Mouse (Mus musculus) Patski (cell line): Measurements from ENCODE around the gene Twf1. TPM values are rescaled to one million over a fixed set of nuclear protein-coding genes. Genes with fewer than 3 reads are reported as not detected.

Experiments
- ATAC-seq: fragments of 100-300 bp; one replicate; pipeline ENCODE4 v1.8.0; 2021
- CTCF ChIA-PET: fragments of 350-600 bp; sonication (Branson Sonifier 250); formaldehyde crosslinking; loops from one replicate; lab custom pipeline; 2022; ENCODE audit warnings: inconsistent platforms; lab: Charles Lee
- POLR2A ChIA-PET: fragments of 350-600 bp; sonication (Branson Sonifier 250); formaldehyde crosslinking; loops from one replicate; lab custom pipeline; 2022; ENCODE audit warnings: antibody characterized with exemption, inconsistent platforms; lab: Charles Lee
- DNase-seq: peaks from one replicate; pipeline ENCODE4 v3.0.0-alpha.2; 2011; ENCODE audit warnings: low read depth, low spot score
- H3K27me3 ChIP-seq: fragments of 371-371 bp; one replicate; pipeline ENCODE4 v1.5.1; 2021
- CTCF ChIP-seq: fragments of 100-300 bp; IDR thresholded peaks from one replicate; pipeline ENCODE4 v1.5.1; 2021
- in situ Hi-C: fragments of 300-500 bp; cut with MboI; formaldehyde crosslinking; loops from 3 replicates; pipeline ENCODE4 v1.11.1; 2018; ENCODE audit warnings: low pct_unique_long_range_greater_than_20kb, mixed read lengths
- polyA plus RNA-seq: library from polyadenylated mRNA; unstranded; gene quantifications from one replicate; pipeline ENCODE4 v1.2.3, GENCODE M21; 2021

The Twf1 gene
- polyA plus RNA-seq, 1 experiment from 2014 or later = 112 TPM

GRCm38 (mm10) chr15:94602441-94602840 lies 12.8 kb upstream of the Twf1 start:
- ATAC-seq (no peak), DNase-seq (no peak)
- ChIA-PET CTCF (interaction anchor here (1.1 kb wide), 1 partner anchor 45 kb away, joined by 3 read pairs; no protein-coding TSS in a partner anchor), POLR2A (no interaction called here)
- TF ChIP-seq CTCF = no peak
- in situ Hi-C loops = loop anchor here (10.0 kb wide), 1 partner anchor 48 kb away; no protein-coding TSS in a partner anchor
- peaks cover 30% of the 10 kb centered on the region for H3K27me3 ChIP-seq

- H3K27me3 ChIP-seq = peaks cover 30% of the 10 kb centered on the region
- in situ Hi-C loops = loop anchor here (10.0 kb wide), 1 partner anchor 47 kb away; no protein-coding TSS in a partner anchor
- TF ChIP-seq CTCF = peak; percentile 81
- ChIA-PET CTCF (interaction anchor here (0.7 to 1.6 kb wide), 4 partner anchors 40 to 60 kb away, joined by 3 to 7 read pairs (median 3); no protein-coding TSS in a partner anchor), POLR2A (no interaction called here)
- no peak for DNase-seq
- ATAC-seq = peak; percentile 96
Observed at GRCm38 (mm10) chr15:94601339-94601738, 11.7 kb upstream of the Twf1 start.

DNA sequence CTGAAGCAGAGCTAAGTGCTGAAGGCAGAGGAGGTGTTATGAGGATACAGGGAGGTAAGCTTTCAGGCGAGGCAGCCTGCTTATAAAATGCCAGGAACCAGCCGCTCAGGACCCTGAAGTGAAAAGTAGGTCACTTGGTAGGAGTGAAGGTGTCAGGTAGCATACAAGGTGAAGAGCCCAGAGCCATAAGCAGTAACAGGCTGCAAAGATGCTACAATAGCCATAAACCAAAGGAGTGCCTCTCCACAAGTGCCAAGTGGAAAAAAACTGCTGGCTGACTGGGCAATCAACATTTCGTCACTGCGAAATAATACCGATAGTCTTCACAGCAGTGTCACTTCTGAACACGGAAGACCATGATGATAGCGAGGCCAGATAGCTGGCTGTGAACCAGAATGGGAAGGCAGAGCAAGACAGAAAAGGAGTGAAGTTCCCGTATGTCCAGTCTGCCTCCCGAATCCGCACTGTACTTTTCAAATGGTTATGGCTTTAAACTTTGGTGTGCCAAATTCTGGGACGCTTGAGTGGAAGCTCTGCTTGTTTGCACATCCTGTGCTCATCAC lies 10.5 kb upstream of the Twf1 start:
- no peak for TF ChIP-seq CTCF
- DNase-seq = no peak
- CTCF ChIA-PET = interaction anchor here (1.0 to 1.6 kb wide), 4 partner anchors 10 to 61 kb away, joined by 3 to 7 read pairs (median 3); no protein-coding TSS in a partner anchor
- POLR2A ChIA-PET = interaction anchor here (0.8 kb wide), 1 partner anchor 10 kb away, joined by 4 read pairs; no protein-coding TSS in a partner anchor
- in situ Hi-C loops = loop anchor here (10.0 kb wide), 1 partner anchor 45 kb away; no protein-coding TSS in a partner anchor
- ATAC-seq = no peak
- peaks cover 35% of the 10 kb centered on the region for H3K27me3 ChIP-seq

- ATAC-seq (no peak), DNase-seq (no peak)
- peaks cover 21% of the 10 kb centered on the region for H3K27me3 ChIP-seq
- POLR2A ChIA-PET = no interaction called here
- CTCF ChIA-PET = interaction anchor here (1.5 kb wide), 1 partner anchor 29 kb away, joined by 3 read pairs; no protein-coding TSS in a partner anchor
- TF ChIP-seq CTCF = no peak
- in situ Hi-C loops = no loop called here
Observed at GRCm38 (mm10) chr15:94593586-94593985, 3.9 kb upstream of the Twf1 start.

- CTCF ChIA-PET = no interaction called here
- no peak for ATAC-seq
- DNase-seq = no peak
- no peak for TF ChIP-seq CTCF
- in situ Hi-C loops = no loop called here
- peaks cover 16% of the 10 kb centered on the region for H3K27me3 ChIP-seq
- POLR2A ChIA-PET = interaction anchor here (1.1 kb wide), 1 partner anchor 9 kb away, joined by 4 read pairs; no protein-coding TSS in a partner anchor
Observed at GRCm38 (mm10) chr15:94591356-94591755, 1.7 kb upstream of the Twf1 start.

DNA sequence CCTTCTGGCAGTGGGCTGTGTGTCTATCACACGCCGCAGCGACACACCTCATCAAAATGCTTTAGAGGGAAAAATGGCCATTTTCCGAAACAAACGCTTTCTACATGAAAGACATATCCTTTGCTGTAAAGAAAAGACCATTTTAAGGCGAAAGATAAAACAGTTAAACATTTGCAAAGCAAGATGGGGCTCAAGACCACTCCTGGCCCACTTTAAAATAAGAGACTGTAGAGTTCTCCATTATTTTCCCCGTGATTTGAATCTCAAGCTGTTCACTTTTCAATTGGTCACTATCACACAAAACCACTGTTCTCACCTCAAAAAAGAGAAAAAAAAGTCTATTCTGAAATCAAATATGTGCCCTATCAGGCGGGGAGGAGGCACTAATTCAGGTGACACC lies 394 bp upstream of the Twf1 start:
- in situ Hi-C loops = no loop called here
- POLR2A ChIA-PET = interaction anchor here (0.9 to 1.2 kb wide), 3 partner anchors 10 to 47 kb away, joined by 3 to 4 read pairs (median 3); partner anchors contain the start of genes Irak4 and Pus7l
- no peak for ATAC-seq
- no peak for DNase-seq
- CTCF ChIA-PET = interaction anchor here (0.9 kb wide), 1 partner anchor 10 kb away, joined by 3 read pairs; no protein-coding TSS in a partner anchor
- no peak for TF ChIP-seq CTCF
- peaks cover 9% of the 10 kb centered on the region for H3K27me3 ChIP-seq

GRCm38 (mm10) chr15:94587826-94588715 lies 1.6 kb downstream of the Twf1 start:
- in situ Hi-C loops = no loop called here
- no peak for ATAC-seq
- ChIA-PET CTCF (no interaction called here), POLR2A (no interaction called here)
- no peak for DNase-seq
- H3K27me3 ChIP-seq = no peaks in the 10 kb centered on the region
- no peak for TF ChIP-seq CTCF

- H3K27me3 ChIP-seq = no peaks in the 10 kb centered on the region
- DNase-seq (no peak), ATAC-seq (no peak)
- in situ Hi-C loops = no loop called here
- TF ChIP-seq CTCF = peak; percentile 69
- POLR2A ChIA-PET = no interaction called here
- CTCF ChIA-PET = interaction anchor here (1.1 kb wide), 1 partner anchor 9 kb away, joined by 6 read pairs; no protein-coding TSS in a partner anchor
Observed at GRCm38 (mm10) chr15:94584738-94585137, 5.0 kb downstream of the Twf1 start.

GRCm38 (mm10) chr15:94583153-94583552 lies 6.5 kb downstream of the Twf1 start:
- in situ Hi-C loops = no loop called here
- no peak for TF ChIP-seq CTCF
- ChIA-PET CTCF (no interaction called here), POLR2A (no interaction called here)
- H3K27me3 ChIP-seq = no peaks in the 10 kb centered on the region
- no peak for DNase-seq
- ATAC-seq = no peak

- TF ChIP-seq CTCF = no peak
- no peak for ATAC-seq
- in situ Hi-C loops = no loop called here
- POLR2A ChIA-PET = no interaction called here
- no peaks in the 10 kb centered on the region for H3K27me3 ChIP-seq
- no peak for DNase-seq
- CTCF ChIA-PET = interaction anchor here (0.8 to 1.0 kb wide), 2 partner anchors 9 to 36 kb away, joined by 3 read pairs; no protein-coding TSS in a partner anchor
Observed at GRCm38 (mm10) chr15:94582000-94582593, 7.6 kb downstream of the Twf1 start.
